Mouse (Mus musculus) layer of hippocampus, adult 9-11 months (tissue): ENCODE data around the gene Vav2.

Experiments
- DNase-seq: peaks from one replicate; pipeline ENCODE4 v3.0.0; 2022

Vav2 gene

GRCm38 (mm10) chr2:27426855-27427457, at the start of gene Vav2:
TSS of gene Vav2 (minus strand) at chr2:27427033.
- DNase-seq: peak; percentile 89

- DNase-seq: peak; percentile 96
Observed at GRCm38 (mm10) chr2:27475495-27476302, 48.9 kb upstream of the Vav2 start.

GRCm38 (mm10) chr2:27474621-27475484, 48.0 kb upstream of the Vav2 start:
- no peak for DNase-seq

DNA sequence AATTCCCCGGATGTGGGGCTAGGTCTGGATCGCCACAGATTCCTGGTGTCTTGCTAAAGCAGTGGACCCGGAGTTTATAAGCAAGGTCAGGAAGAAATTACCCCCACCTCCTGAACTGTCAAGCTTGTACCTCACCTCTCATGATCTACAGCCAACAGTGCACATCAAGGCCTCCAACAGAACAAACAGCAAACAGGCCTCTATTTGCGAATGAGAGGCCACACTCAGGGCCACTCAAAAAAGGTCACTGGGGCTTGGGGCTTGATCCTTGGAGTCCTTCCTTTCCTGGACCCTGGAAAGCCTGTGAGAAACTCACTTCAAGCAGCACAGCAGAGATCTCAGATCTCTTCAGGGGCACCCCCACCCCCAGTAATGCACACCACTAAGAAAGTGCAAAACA, 47.1 kb upstream of the Vav2 start:
- no peak for DNase-seq

- DNase-seq: no peak
Observed at GRCm38 (mm10) chr2:27473061-27473765, 46.4 kb upstream of the Vav2 start.

DNA sequence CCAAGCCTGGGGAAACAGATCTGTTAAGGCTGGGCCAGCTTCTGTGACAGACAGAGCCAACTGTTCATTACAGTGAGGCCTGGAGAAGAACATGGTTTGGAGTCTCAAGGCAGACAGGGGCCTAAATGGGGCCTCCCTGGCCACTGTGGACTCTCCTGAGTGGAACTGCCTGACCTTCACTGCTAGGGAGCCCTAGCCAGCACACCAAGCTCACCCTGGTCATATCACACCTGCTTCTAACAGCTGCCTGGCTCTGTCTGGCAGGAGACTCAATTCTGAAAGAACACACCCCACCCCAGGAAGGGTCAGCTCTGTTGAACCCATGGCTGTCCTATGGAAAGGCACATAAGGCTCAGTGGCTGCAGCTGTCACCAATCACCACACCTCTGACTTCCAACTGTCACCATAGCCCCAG, 44.3 kb upstream of the Vav2 start:
- no peak for DNase-seq

DNA sequence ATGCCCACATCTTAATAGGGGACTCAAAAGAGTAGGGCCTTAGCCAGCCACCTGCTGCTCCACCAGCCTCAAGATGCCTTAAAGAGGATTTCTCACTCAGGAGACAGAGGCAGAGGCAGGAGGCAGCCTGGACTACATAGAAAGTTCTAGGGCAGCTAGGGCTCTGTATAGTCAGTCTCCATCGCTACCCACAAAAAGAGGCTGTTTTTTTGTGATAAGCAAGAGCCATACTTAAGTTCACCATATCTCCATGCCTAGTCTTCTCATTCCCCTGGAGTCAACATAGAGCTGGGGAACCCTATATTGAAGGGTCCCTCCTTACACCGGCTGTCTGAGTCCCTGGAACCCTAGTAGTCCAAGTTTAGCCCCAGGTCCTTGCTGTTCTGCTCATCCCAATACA, 43.7 kb upstream of the Vav2 start:
- DNase-seq: no peak

DNA sequence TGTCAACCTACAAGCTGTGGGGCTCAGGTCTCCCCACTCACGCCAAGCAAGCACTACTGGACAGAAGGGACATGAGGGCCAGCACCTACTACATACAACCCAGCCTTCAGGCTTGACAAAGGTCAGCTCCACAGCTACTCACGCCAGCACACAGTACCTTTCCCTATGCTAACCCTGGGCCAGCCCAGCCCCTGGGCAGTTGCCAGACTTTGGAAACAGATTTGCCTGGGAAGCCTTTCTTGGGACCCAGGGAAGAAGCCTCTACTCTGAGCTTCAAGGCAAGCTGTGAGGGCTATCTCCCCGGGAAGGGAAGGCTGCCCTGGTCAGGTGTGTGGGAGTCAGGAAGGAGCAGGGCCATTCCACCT, 43.1 kb upstream of the Vav2 start:
- DNase-seq: no peak

DNA sequence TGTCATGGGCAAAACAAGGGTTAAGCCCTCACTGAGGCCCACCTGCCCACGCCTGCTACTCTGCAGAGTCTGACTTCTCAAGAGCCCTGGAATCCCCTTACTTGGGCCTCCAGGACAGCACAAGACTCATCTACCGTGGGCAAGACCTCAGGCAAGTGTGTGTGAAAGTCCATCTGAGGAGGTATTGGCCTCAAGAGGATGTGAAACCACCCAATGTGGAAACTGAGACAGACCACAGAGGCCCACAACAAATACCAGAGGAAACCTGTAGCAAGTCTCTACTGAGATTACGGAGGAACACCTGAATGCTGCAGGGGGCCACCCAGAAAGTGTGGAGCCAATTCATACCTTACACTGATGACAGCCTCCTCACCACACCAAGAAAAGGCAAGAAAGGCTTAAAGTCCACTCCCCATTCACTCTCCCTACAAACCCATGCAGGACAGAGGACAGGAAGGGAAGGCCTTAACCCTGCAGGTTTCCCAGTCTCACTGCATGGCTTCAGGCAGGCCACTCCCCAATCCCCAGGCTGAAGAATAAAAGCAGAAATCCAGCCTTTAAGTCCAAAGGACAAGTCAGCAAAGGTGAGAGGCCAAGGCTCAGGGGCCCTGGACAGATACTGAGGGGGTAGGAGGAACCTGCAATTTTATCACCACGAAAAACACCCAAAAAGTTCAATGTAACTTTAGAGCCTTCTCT, 42.6 kb upstream of the Vav2 start:
- no peak for DNase-seq

GRCm38 (mm10) chr2:27462901-27463300, 36.1 kb upstream of the Vav2 start:
- no peak for DNase-seq

GRCm38 (mm10) chr2:27461881-27462660, 35.2 kb upstream of the Vav2 start:
- no peak for DNase-seq

DNA sequence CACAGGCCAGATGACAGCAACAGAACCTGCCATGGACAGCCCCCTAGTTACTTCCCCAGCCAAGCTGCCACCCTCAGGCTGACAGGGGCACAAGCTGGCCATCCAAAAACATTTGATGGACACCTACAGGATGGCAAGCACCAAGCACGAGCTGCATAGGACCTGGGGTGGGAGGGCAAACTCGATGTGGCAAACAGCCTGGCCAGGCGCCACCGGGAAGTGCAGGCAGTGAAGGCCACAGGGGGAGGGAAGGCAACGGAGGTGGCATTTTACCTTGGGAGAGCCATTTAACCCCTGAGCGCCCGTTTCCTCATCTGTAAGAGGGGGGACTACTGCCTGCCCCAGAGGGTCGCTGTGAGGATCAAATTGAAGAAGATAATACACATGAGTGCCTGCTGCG, 33.8 kb upstream of the Vav2 start:
- DNase-seq: no peak

GRCm38 (mm10) chr2:27460163-27460562, 33.3 kb upstream of the Vav2 start:
- no peak for DNase-seq

- no peak for DNase-seq
Observed at GRCm38 (mm10) chr2:27459735-27460134, 32.9 kb upstream of the Vav2 start.

DNA sequence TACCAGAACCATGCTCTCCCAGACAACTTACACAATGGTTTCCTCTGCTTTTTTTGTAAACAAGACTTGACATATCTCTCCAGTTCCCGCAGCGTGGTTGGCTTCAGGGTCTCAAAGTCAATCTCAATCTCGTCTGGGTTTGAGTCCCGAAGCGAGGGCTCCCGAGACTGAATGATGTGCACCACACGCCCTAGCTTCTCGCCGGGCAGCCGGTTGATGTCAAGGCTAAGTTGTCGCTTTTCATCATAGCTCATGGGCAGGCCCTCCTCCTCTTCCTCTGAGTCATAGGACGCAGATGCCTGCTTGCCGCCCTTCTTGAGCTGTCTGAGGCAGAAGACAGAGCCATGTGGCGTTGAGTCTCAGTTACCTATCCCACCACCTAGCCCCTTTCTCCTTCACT, 23.4 kb upstream of the Vav2 start:
- DNase-seq: no peak

GRCm38 (mm10) chr2:27447782-27448181, 20.9 kb upstream of the Vav2 start:
- no peak for DNase-seq

DNA sequence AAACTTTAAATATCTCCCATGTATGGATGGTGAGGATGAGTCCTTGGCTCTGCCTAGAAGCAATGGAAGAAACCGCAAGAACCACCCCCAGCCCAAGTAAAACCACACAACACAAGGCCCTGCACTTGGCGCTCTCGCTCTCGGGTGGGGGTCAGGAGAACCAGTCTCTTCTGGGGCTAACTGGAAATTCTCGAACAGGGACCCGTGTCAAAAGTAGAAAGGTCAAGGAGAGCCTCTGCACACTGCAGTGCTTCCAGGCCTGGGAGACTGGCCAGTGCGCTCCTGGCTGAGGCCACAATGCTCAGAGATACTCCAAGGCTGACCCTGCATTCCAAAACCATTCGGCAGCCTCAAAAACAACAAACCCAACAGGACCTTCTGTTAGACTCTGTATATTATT, 20.0 kb upstream of the Vav2 start:
- DNase-seq: no peak

- DNase-seq: no peak
Observed at GRCm38 (mm10) chr2:27445910-27446309, 19.1 kb upstream of the Vav2 start.

DNA sequence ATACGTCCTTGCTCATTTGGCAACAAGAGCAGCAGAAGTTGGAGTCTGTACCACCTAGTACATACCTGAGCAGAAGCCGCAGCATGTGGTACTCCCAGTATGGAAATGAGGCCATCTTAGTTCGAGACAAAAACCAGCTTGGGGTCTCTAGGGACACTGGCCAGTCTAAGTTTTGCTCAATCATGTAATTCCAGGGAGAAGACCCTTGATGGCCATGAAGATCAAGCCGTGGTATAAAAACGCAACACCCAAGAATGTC, 16.5 kb upstream of the Vav2 start:
- DNase-seq: no peak

DNA sequence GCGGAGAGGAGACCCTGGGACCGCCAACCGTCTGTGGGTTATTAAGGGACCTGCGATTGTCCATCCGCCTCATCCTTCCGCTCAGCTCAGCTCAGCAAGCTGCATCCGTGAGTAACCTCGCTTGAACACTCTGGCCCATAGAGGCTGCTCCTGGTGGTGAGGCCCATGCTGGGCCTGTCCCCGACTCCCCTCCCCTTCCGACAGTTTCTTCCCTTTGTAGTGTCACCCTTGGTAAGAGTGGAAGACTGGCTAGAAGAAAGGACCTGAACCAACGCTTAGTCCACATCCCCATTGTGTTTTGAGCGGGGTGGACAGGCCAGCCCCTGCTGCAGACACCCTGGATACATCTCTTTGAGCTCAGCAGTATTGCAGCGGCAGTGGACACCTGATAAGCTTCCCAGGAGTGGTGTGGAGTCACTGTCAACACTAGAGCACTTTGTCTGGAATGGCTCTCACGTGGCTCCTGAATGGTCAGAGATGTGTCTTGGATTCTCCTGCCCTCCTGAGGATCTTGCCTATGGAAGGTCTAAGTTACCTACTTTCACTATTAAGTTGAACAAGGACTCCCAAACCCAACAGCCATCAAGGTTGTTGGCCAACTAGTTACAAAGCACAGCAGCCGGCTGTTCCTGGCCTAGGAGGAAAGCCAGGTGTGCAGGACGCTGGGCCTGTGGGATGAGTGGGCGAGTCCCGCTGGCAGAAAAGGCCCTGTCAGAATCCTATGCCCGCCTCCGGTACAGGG, 16.0 kb upstream of the Vav2 start:
- DNase-seq: peak; percentile 46
